Mouse (Mus musculus): ENCODE results near the gene Inhbc. TPM values are rescaled to one million over a fixed set of nuclear protein-coding genes. Genes with fewer than 3 reads are reported as not detected.
A peak's percentile ranks its signal among the peaks of the same experiment; 100 is the strongest.

Inhbc gene
- total and polyA plus RNA-seq, 2 experiments from 2014 or later: not detected

GRCm38 (mm10) chr10:127380251-127380691 is 10.0 kb upstream of the Inhbc start, which contains the start of gene R3hdm2:
Gene R3hdm2 (plus strand): TSS chr10:127380327.
- Histone ChIP-seq H3K27ac (ENCODE audit: low read depth) (peak within 1 kb of the TSS; percentile 98), H3K4me2 (ENCODE audit: low read depth, low read length) (peak within 1 kb of the TSS; percentile 62), H3K4me1 (ENCODE audit: control insufficient read depth, insufficient read depth) (peaks cover 12% of the 10 kb centered on the region; the same call in 1 of the 2 replicates), H3K9ac (replicated peaks; ENCODE audit: low read depth, low read length) (peak within 1 kb of the TSS; percentile 90), H3K27me3 (ENCODE audit: control insufficient read depth, insufficient read depth, low read length) (no peaks in the 10 kb centered on the region), H3K4me3 (ENCODE audit: low read depth, low read length) (peak within 1 kb of the TSS; percentile 79), H3K9me3 (replicated peaks; ENCODE audit: control insufficient read depth, low read length) (no peaks in the 10 kb centered on the region), H3K36me3 (replicated peaks; ENCODE audit: control insufficient read depth, insufficient read depth, low read length) (no peaks in the 10 kb centered on the region)
- DNase-seq (ENCODE audit: low spot score) (peak; percentile 92), ATAC-seq (ENCODE audit: insufficient read depth, low read depth) (peak; percentile 97)
- TF ChIP-seq CTCF (IDR thresholded peaks at IDR 0.05; ENCODE audit: low read depth) (no peak), EP300 (IDR thresholded peaks at IDR 0.05; ENCODE audit: low read depth) (no peak)
- WGBS: 0% methylated on average over 50 of the region's 53 CpGs

GRCm38 (mm10) chr10:127379654-127380053 is 9.4 kb upstream of the Inhbc start:
- H3K27ac ChIP-seq (ENCODE audit: low read depth): peak overlapping the region; percentile 98
- no peaks in the 10 kb centered on the region for H3K36me3 ChIP-seq (replicated peaks; ENCODE audit: control insufficient read depth, insufficient read depth, low read length)
- H3K4me3 ChIP-seq (ENCODE audit: low read depth, low read length): peak overlapping the region; percentile 79
- no peaks in the 10 kb centered on the region for H3K9me3 ChIP-seq (replicated peaks; ENCODE audit: control insufficient read depth, low read length)
- ATAC-seq (ENCODE audit: insufficient read depth, low read depth): no peak
- peak overlapping the region; percentile 62 for H3K4me2 ChIP-seq (ENCODE audit: low read depth, low read length)
- H3K4me1 ChIP-seq (ENCODE audit: control insufficient read depth, insufficient read depth): peaks cover 12% of the 10 kb centered on the region; the same call in 1 of the 2 replicates
- H3K9ac ChIP-seq (replicated peaks; ENCODE audit: low read depth, low read length): peak overlapping the region; percentile 90; the same call in 1 of the 2 replicates
- no peak for DNase-seq (ENCODE audit: low spot score)
- no peaks in the 10 kb centered on the region for H3K27me3 ChIP-seq (ENCODE audit: control insufficient read depth, insufficient read depth, low read length)
- 88% methylated on average over 8 of the region's 8 CpGs for WGBS
- TF ChIP-seq CTCF (IDR thresholded peaks at IDR 0.05; ENCODE audit: low read depth) (no peak), EP300 (IDR thresholded peaks at IDR 0.05; ENCODE audit: low read depth) (no peak)

- WGBS: 58% methylated on average over 3 of the region's 3 CpGs
Observed at GRCm38 (mm10) chr10:127377700-127378099, 7.5 kb upstream of the Inhbc start.

GRCm38 (mm10) chr10:127371023-127371422 is 792 bp upstream of the Inhbc start:
- no peak for TF ChIP-seq CTCF (IDR thresholded peaks at IDR 0.05; ENCODE audit: low read depth)
- TF ChIP-seq EP300 (IDR thresholded peaks at IDR 0.05; ENCODE audit: low read depth): no peak
- H3K4me2 ChIP-seq (ENCODE audit: low read depth, low read length): no peak overlapping the region
- no peaks in the 10 kb centered on the region for H3K36me3 ChIP-seq (replicated peaks; ENCODE audit: control insufficient read depth, insufficient read depth, low read length)
- no peak overlapping the region for H3K4me3 ChIP-seq (ENCODE audit: low read depth, low read length)
- H3K4me1 ChIP-seq (ENCODE audit: control insufficient read depth, insufficient read depth): no peaks in the 10 kb centered on the region
- ATAC-seq (ENCODE audit: insufficient read depth, low read depth): no peak
- H3K27ac ChIP-seq (ENCODE audit: low read depth): no peak overlapping the region
- no peaks in the 10 kb centered on the region for H3K9me3 ChIP-seq (replicated peaks; ENCODE audit: control insufficient read depth, low read length)
- no peak for DNase-seq (ENCODE audit: low spot score)
- H3K27me3 ChIP-seq (ENCODE audit: control insufficient read depth, insufficient read depth, low read length): no peaks in the 10 kb centered on the region
- WGBS: 76% methylated on average over 2 of the region's 2 CpGs
- H3K9ac ChIP-seq (replicated peaks; ENCODE audit: low read depth, low read length): no peak overlapping the region

More at GRCm38 (mm10) chr10:127377700-127378099, 7.5 kb upstream of the Inhbc start:
- Histone ChIP-seq H3K4me2 (ENCODE audit: low read depth, low read length) (no peak overlapping the region), H3K27ac (ENCODE audit: low read depth) (no peak overlapping the region), H3K4me1 (ENCODE audit: control insufficient read depth, insufficient read depth) (peaks cover 12% of the 10 kb centered on the region; the same call in 1 of the 2 replicates), H3K9ac (replicated peaks; ENCODE audit: low read depth, low read length) (no peak overlapping the region), H3K27me3 (ENCODE audit: control insufficient read depth, insufficient read depth, low read length) (no peaks in the 10 kb centered on the region), H3K4me3 (ENCODE audit: low read depth, low read length) (no peak overlapping the region), H3K9me3 (replicated peaks; ENCODE audit: control insufficient read depth, low read length) (no peaks in the 10 kb centered on the region), H3K36me3 (replicated peaks; ENCODE audit: control insufficient read depth, insufficient read depth, low read length) (no peaks in the 10 kb centered on the region)
- no peak for ATAC-seq (ENCODE audit: insufficient read depth, low read depth)
- no peak for TF ChIP-seq EP300 (IDR thresholded peaks at IDR 0.05; ENCODE audit: low read depth)
- no peak for TF ChIP-seq CTCF (IDR thresholded peaks at IDR 0.05; ENCODE audit: low read depth)
- DNase-seq (ENCODE audit: low spot score): no peak

GRCm38 (mm10) chr10:127368273-127368672 is 2.0 kb downstream of the Inhbc start:
- H3K4me3 ChIP-seq (ENCODE audit: low read depth, low read length): no peak overlapping the region
- no peak for DNase-seq (ENCODE audit: low spot score)
- no peak overlapping the region for H3K27ac ChIP-seq (ENCODE audit: low read depth)
- H3K36me3 ChIP-seq (replicated peaks; ENCODE audit: control insufficient read depth, insufficient read depth, low read length): no peaks in the 10 kb centered on the region
- no peaks in the 10 kb centered on the region for H3K4me1 ChIP-seq (ENCODE audit: control insufficient read depth, insufficient read depth)
- H3K27me3 ChIP-seq (ENCODE audit: control insufficient read depth, insufficient read depth, low read length): no peaks in the 10 kb centered on the region
- H3K4me2 ChIP-seq (ENCODE audit: low read depth, low read length): no peak overlapping the region
- no peaks in the 10 kb centered on the region for H3K9me3 ChIP-seq (replicated peaks; ENCODE audit: control insufficient read depth, low read length)
- ATAC-seq (ENCODE audit: insufficient read depth, low read depth): no peak
- TF ChIP-seq CTCF (IDR thresholded peaks at IDR 0.05; ENCODE audit: low read depth): no peak
- TF ChIP-seq EP300 (IDR thresholded peaks at IDR 0.05; ENCODE audit: low read depth): no peak
- H3K9ac ChIP-seq (replicated peaks; ENCODE audit: low read depth, low read length): no peak overlapping the region
- WGBS: 79% methylated on average over 2 of the region's 2 CpGs

GRCm38 (mm10) chr10:127367116-127367515 is 3.1 kb downstream of the Inhbc start:
- no peak for DNase-seq (ENCODE audit: low spot score)

More at GRCm38 (mm10) chr10:127367116-127367515, 3.1 kb downstream of the Inhbc start:
- no peaks in the 10 kb centered on the region for H3K9me3 ChIP-seq (replicated peaks; ENCODE audit: control insufficient read depth, low read length)
- ATAC-seq (ENCODE audit: insufficient read depth, low read depth): no peak
- H3K9ac ChIP-seq (replicated peaks; ENCODE audit: low read depth, low read length): no peak overlapping the region
- no peaks in the 10 kb centered on the region for H3K27me3 ChIP-seq (ENCODE audit: control insufficient read depth, insufficient read depth, low read length)
- WGBS: 54% methylated on average over 5 of the region's 5 CpGs
- no peaks in the 10 kb centered on the region for H3K36me3 ChIP-seq (replicated peaks; ENCODE audit: control insufficient read depth, insufficient read depth, low read length)
- H3K4me2 ChIP-seq (ENCODE audit: low read depth, low read length): no peak overlapping the region
- no peaks in the 10 kb centered on the region for H3K4me1 ChIP-seq (ENCODE audit: control insufficient read depth, insufficient read depth)
- no peak overlapping the region for H3K27ac ChIP-seq (ENCODE audit: low read depth)
- H3K4me3 ChIP-seq (ENCODE audit: low read depth, low read length): no peak overlapping the region
- TF ChIP-seq CTCF (IDR thresholded peaks at IDR 0.05; ENCODE audit: low read depth) (no peak), EP300 (IDR thresholded peaks at IDR 0.05; ENCODE audit: low read depth) (no peak)

All from heart, postnatal 0 days (tissue).